Mouse (Mus musculus) large intestine, adult 2 months (tissue): ENCODE measurements at regions not wholly inside any gene's neighbourhood (a gene's known extent, or its start where the extent isn't known, plus 50 kb on each side); places are given as distances from the start of the nearest gene placed in this dataset.
A peak's percentile ranks its signal among the peaks of the same experiment; 100 is the strongest.

Experiments used
- DNase-seq: peaks from one replicate; pipeline ENCODE4 v3.0.0-alpha.2; 2012; ENCODE audit warnings: low read depth, low spot score
- WGBS: fragments of 180-500 bp; shearing (Covaris S2); methylation state at CpG from one replicate; pipeline ENCODE4 v1.1.7; 2018; 5-methylcytosine and 5-hydroxymethylcytosine counted together

- no peak for DNase-seq
- 48% methylated on average over 5 of the region's 5 CpGs for WGBS
Measured at GRCm38 (mm10) chr10:110534387-110534786, 78.4 kb upstream of the Nav3 start.

GRCm38 (mm10) chr10:110542712-110543111 is 86.7 kb upstream of the Nav3 start:
- DNase-seq = no peak
- 71% methylated on average over 6 of the region's 6 CpGs for WGBS

- WGBS = 89% methylated on average over 2 of the region's 2 CpGs
- DNase-seq = no peak
Measured at GRCm38 (mm10) chr10:110548391-110548790, 92.4 kb upstream of the Nav3 start.

- 58% methylated on average over 6 of the region's 6 CpGs for WGBS
- DNase-seq = no peak
Measured at GRCm38 (mm10) chr10:110553954-110554353, 98.0 kb upstream of the Nav3 start.

- 91% methylated on average over 1 of the region's 1 CpGs for WGBS
- no peak for DNase-seq
Measured at GRCm38 (mm10) chr10:110556326-110556883, 100.4 kb upstream of the Nav3 start.

- WGBS = 89% methylated on average over 5 of the region's 5 CpGs
- no peak for DNase-seq
Measured at GRCm38 (mm10) chr10:110563057-110563456, 107.1 kb upstream of the Nav3 start.

- WGBS = 64% methylated on average over 1 of the region's 1 CpGs
- no peak for DNase-seq
Measured at GRCm38 (mm10) chr10:110563571-110563970, 107.6 kb upstream of the Nav3 start.

- 85% methylated on average over 12 of the region's 12 CpGs for WGBS
- no peak for DNase-seq
Measured at GRCm38 (mm10) chr10:110566260-110567050, 110.5 kb upstream of the Nav3 start.

- WGBS = 86% methylated on average over 5 of the region's 5 CpGs
- DNase-seq = no peak
Measured at GRCm38 (mm10) chr10:110570465-110570864, 114.5 kb upstream of the Nav3 start.

- 71% methylated on average over 4 of the region's 4 CpGs for WGBS
- no peak for DNase-seq
Measured at GRCm38 (mm10) chr10:110571179-110571578, 115.2 kb upstream of the Nav3 start.

GRCm38 (mm10) chr10:110573530-110573929 is 117.5 kb upstream of the Nav3 start:
- DNase-seq = no peak
- WGBS = 29% methylated on average over 7 of the region's 7 CpGs

GRCm38 (mm10) chr10:110586029-110586428 is 130.0 kb upstream of the Nav3 start:
- 80% methylated on average over 8 of the region's 8 CpGs for WGBS
- no peak for DNase-seq

GRCm38 (mm10) chr10:110586507-110586906 is 130.5 kb upstream of the Nav3 start:
- no peak for DNase-seq
- WGBS = 48% methylated on average over 6 of the region's 6 CpGs

- 27% methylated on average over 13 of the region's 13 CpGs for WGBS
- no peak for DNase-seq
Measured at GRCm38 (mm10) chr10:110587529-110587928, 131.5 kb upstream of the Nav3 start.

- peak; percentile 75 for DNase-seq
- 20% methylated on average over 11 of the region's 11 CpGs for WGBS
Measured at GRCm38 (mm10) chr10:110600352-110600853, 144.4 kb upstream of the Nav3 start.

- 44% methylated on average over 9 of the region's 9 CpGs for WGBS
- DNase-seq = no peak
Measured at GRCm38 (mm10) chr10:110610336-110610735, 134.9 kb upstream of the E2f7 start.

- DNase-seq = no peak
- 23% methylated on average over 1 of the region's 1 CpGs for WGBS
Measured at GRCm38 (mm10) chr10:110617004-110617403, 128.2 kb upstream of the E2f7 start.

- DNase-seq = no peak
- WGBS = 90% methylated on average over 7 of the region's 7 CpGs
Measured at GRCm38 (mm10) chr10:110619193-110619592, 126.0 kb upstream of the E2f7 start.

- DNase-seq = no peak
- WGBS = 86% methylated on average over 3 of the region's 3 CpGs
Measured at GRCm38 (mm10) chr10:110625644-110626043, 119.6 kb upstream of the E2f7 start.

GRCm38 (mm10) chr10:110640406-110640805 is 104.8 kb upstream of the E2f7 start:
- WGBS = 66% methylated on average over 10 of the region's 10 CpGs
- DNase-seq = no peak

- no peak for DNase-seq
- 91% methylated on average over 19 of the region's 19 CpGs for WGBS
Measured at GRCm38 (mm10) chr10:110642065-110642690, 103.1 kb upstream of the E2f7 start.
